Mouse (Mus musculus) granulocyte monocyte progenitor cell, adult 5-6 weeks (primary cell): Measurements from ENCODE around the gene Spen. TPM values are rescaled to one million over a fixed set of nuclear protein-coding genes. Genes with fewer than 3 reads are reported as not detected.
"Not testable (repeated sequence)": the region's sequence is repeated elsewhere in the genome, so short reads cannot be mapped to it uniquely, and the experiment has no call there.

ENCODE experiments used
- ATAC-seq: replicated peaks from 2 replicates; pipeline ENCODE4 v1.8.0; 2016; ENCODE audit warnings: mild to moderate bottlenecking, moderate TSS enrichment, inconsistent platforms; ENCODE audit not compliant: poor library complexity, severe bottlenecking
- total RNA-seq, 2 experiments: library from RNA; stranded (forward) in 1 of 2; stranded (reverse) in 1 of 2; fragments of 200-712, 200-1000 nt in 1 of 2; fragments of >200 nt in 1 of 2; fragmentation: Nextera tagmentation in 1 of 2; gene quantifications; 2 replicates each; pipeline ENCODE4 v1.2.3; 2014 to 2017

Gene Spen
- total RNA-seq, 2 experiments from 2014 or later, result 25.5 to 37.8 TPM

DNA sequence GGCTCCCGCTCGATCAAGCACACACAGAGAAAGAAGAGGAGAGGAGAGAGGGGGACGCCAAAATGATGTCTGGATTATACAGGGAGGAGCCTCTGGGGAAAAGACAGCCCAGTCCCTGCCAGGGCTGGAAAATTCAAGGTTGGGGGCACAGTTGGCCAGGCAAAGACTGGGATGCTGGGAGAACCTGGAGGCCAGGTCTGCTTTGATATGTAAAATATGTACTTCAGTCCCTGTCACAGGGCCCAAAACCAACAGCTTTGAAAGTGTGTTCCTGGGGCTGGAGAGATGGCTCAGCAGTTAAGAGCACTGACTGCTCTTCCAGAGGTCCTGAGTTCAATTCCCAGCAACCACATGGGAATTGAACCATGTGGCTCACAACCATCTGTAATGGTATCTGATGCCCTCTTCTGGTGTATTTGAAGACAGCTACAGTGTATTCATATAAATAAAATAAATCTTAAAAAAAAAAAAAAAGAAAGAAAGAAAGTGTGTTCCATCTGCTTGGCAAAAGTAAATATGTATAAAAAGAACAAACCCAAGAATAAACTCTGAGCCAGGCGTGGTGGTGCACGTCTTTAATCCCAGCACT lies 23.0 kb upstream of the Spen start:
- ATAC-seq, result not testable (repeated sequence)

DNA sequence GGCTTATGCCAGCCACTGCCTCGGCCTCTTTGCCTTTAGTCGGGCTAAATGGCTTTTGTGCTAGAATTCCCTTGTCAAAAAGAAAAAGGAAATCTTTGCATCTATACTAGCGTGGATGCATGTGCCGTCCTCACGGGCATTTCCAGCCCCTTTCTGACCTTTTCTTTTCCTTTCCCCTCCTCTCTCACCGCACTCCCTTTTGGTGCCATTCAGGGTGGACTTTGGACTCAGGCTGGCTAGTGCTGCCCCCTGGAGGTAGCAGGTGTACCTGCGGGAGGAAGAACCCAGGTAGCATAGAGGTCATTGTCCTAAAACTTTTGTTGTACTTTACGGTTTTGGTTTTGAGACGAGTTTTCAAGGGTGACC lies 21.5 kb upstream of the Spen start:
- ATAC-seq, result peak; percentile 62

DNA sequence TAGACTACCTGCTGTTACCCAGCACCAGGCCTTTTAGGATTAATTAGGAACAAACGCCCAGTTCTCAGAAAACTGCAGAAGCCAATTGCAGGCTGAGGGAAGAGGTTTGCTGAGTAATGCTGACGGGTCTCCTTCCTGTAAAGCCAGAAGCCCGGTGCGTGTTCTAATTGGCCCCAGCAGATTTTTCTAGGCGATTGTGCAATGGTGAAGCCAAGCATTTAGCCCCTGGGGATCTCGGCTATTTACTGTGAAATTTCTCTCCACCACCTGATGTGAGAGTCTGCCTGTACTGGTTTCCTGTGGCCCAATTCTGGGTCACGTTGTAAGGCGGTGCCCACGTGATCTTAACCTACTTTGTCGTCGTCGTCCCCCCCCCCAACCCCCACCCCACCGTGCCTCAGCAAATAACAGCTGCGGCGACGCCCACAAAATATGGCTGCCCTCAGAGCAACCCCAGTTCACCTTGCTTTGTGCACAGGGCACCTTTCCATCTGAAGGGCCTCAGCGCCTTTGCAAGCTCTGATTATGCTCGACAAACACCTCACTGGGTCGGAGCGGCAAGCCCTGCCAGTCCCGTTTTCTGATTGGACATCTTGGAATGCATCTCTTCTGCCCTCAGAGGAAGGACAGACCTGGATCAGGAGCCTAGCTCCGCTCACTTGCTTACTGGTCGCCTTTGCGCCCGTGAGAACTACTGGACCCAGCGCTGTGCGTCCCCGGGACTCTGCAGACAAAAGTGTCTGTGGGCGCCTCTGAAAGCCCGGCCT lies 20.9 kb upstream of the Spen start:
- ATAC-seq, result peak; percentile 81

DNA sequence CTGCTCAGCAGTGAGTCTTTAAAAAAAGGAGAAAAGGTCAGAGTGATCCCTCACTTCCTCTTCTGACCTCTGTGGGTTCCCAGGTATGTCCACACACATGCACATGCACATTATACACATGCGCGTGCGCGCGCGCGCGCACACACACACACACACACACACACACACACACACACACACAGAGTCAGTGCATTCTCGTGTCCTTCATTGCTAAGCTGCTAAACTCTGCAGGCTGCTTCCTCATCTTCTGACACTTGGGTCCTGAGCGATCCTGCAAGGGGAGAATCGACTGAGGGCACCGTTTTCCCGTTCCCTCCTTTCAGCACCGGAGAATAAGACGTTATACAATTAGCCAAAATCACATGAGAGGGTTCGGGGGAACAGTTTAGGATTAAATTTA lies 20.3 kb upstream of the Spen start:
- ATAC-seq, result peak; percentile 53

DNA sequence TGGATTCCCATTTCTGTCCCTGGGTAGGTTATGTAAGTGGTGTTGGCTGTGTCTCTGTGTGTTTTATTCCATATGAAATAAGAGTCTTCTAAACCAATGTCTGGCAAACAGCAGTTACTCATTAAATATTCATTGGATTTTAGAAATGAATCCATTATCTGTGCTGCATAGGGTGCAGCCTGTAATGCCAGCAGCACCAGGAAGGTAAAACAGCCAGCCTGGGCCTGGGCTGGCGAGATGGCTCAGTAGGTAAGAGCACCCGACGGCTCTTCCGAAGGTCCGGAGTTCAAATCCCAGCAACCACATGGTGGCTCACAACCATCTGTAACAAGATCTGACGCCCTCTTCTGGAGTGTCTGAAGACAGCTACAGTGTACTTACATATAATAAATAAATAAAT lies 17.8 kb upstream of the Spen start:
- ATAC-seq, result not testable (repeated sequence)

DNA sequence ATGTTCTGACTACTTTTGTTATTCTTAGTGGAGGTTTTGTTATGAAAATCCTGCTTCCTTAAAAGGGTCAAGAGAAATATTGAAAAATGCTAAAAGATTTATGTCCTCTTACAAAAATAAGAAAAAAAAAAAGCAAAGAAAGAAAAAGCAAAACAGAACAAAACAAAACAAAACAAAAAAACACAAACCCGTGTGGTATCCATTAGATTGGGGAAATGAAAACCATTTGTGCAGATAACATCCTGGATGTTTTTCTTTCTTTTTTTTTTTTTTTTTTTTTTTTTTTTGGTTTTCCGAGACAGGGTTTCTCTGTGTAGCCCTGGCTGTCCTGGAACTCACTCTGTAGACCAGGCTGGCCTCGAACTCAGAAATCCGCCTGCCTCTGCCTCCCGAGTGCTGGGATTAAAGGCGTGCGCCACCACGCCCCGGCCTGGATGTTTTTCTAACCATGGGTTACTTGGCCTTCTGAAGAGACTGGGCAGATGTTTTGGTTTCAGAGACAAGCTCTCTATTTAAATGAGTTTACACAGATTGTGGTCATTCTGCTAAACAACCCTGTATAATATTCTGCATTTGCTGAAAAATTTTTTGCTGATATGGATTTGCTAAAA lies 16.0 kb upstream of the Spen start:
- not testable (repeated sequence) for ATAC-seq

DNA sequence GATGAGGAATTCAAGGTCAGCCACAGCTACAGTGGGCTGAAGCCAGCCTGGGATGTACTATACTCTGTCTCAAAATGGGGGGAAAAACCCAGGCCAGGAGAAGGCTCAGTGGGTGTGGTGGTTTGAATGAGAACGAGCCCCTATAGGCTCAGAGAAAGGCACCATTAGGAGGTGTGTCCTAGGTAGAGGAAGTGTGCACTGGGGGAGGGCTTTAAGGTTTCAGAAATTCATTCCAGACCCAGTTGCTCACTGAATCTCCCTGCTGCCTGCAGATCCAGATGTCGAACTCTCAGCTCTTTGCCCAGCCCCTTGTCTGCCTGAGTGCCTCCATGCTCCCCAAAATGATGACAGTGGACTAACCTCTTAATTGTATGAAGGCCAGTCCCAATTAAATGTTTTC lies 14.1 kb upstream of the Spen start:
- peak; percentile 96 for ATAC-seq

DNA sequence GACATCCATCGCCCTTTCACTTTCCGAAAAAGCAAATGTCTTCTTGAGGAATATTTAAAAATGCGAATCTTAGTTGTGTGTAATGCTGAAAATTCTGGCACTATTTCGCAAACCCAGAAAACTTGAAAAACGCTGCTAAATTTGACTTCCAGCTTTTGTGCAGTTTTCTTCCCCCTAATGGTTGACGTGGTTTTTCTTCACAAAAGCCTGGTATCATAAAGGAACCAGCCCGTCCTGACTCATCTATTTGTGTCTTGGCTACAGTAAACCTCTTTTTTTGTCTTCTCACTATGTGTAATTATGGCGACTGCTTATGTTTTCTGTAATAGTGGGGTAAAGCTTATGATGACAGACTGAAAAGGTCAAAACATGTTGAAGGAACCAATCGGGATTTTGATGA lies 8.9 kb upstream of the Spen start:
- peak; percentile 15 for ATAC-seq

DNA sequence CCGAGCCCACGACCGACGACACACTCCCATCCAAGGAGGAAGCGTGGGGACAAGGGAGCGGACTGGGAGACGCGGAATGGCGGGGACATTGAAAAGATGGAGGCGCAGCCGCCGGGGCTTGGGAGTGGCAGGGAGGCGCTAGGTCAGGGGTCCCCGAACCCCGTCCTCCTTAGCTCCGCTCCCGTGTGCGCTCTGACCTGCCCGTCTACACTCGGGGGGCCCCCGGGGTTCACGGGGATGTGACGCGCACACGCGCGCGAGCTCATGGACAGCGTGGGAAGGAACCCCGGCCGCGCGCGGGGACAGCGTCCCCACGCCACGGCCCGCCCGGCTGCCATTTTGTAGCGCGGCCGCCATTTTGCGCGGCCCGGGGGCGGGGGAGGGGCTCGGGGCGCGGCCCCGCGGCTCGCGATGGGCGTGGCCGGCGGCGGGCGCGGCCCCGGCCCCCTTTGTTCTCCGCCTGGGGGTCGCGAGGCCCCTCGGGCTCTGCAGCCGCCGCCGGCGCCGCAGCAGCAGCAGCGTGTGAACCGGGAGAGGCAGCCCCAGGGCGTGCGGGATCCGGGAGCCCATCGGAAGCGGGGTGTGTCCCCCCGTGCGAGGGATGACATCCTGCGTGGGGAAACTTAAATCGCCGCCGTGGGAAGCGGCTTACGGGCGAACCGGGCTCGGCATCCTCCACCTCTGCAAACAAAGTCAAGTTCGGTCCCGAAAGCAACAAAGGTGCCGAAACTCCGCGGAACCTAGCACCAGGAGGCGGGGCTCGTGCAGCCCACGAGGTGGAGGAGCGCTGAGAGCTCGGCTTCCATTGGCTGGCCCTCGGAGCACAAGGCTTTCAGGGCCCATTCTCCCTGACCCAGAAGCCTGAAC lies 8.2 kb upstream of the Spen start:
- peak; percentile 49 for ATAC-seq

DNA sequence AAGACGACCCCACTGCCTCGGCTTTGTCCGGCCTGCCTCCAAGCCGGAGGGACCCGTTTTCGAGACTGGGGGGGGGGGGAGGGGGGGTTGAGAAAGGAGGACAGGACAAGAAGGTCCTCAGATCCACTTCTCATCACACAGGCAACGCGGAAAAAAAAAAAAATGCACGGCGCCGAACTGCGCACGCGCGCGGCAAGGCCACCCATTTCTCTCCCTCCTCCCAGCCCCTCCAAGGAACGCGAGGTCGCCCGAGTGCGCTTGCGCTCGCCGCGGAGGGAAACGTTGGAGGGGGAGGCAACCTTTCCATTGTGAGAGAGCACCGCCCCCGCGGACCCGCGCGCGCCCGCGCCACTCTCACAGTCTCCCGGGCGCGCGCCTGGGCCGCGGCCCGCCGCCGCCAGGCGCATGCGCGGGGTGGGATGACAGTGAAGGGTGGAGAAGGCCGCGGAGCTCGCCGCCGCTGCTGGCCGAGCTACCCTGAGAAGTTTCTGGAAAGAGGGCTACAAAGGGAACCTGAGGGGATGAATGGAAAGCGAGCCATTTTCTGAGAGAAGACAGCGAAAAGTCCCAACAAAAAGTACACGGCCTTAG lies 7.4 kb upstream of the Spen start:
- peak; percentile 79 for ATAC-seq

DNA sequence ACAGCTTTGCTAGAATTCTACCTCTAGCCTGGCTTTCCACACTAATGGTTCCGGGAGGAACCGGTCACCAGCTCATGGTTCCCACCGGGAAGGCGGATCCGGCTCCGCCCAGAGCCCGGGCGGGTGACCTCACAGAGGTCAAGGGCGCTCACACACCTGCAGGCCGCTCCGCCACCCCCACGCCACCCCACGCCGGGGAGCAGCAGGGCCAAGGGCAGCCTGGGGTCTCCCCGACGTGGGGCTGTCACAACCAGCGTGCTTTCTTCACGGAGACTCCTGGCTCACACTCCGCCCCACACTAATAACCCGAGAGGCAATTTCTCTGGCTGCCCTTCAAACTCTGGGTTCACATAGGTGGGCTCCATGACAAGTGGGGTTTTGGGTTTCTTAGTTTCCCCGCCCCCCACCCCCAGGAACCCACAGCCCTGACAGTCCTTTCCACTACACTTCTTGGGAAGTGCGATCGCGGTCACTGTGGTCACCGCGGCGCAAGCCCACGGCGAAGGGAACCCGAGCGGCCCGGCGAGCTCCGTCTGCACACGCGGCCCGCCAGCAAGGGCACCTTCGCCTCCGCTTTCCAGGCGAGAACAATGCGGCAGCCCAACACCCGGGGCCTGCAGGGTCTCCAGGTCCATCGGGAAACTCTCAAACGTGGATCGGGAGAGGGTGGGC lies 6.8 kb upstream of the Spen start:
- peak; percentile 38 for ATAC-seq

DNA sequence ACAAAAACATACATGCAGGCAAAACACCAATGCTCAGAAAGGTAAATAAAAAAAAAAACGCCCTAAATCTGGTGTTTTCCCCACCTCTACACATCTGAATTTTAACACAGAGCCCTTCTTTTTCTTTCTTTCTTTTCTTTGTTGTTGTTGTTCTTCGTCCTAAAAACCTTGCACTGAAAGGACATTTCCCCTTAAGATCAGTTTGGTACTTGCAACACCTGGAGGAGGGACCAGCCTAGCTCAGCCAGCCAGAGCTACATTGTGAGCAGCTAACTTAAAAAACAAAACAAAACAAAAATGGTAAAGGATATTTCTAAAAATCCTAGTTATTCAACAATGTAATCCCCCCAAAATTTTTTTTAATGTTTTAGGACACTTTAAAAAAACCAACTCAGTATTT lies 6.1 kb upstream of the Spen start:
- no peak for ATAC-seq

DNA sequence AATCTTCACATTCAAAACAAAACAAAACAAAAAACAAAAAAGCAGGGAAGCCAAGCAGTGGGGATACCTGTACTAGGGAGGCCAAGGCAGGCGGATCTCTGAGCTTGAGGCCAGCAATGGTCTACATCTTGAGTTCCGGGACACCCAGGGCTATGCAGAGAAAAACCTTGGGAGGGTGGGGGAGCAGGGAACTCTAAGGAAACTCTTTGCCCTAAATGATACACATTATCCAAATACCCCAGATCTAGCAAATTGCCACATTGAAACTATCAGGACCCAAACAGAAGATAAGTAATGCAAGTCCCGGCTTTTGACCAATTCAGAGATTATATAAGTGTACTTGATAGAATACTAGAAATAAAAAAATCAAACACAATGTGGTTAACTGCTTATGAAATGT lies 5.2 kb upstream of the Spen start:
- no peak for ATAC-seq

DNA sequence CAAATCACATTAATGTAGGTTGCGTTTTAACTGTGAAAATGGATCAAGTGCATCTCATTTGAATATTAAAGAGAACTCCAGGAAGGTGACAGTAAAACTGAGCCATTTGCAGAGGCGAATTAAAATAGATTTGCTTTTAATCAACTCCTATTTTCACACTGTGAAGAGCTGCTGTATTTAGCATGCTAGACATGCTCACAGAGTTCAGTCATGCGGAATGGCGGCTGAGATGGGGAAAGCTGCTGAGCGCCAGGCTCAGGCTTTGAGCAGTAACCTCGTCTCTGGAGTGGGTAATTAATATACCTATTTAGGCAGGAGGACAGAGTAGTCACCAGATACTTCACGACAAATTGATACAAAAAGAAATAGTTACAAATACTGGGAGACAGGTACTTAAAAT lies 3.5 kb upstream of the Spen start:
- no peak for ATAC-seq

DNA sequence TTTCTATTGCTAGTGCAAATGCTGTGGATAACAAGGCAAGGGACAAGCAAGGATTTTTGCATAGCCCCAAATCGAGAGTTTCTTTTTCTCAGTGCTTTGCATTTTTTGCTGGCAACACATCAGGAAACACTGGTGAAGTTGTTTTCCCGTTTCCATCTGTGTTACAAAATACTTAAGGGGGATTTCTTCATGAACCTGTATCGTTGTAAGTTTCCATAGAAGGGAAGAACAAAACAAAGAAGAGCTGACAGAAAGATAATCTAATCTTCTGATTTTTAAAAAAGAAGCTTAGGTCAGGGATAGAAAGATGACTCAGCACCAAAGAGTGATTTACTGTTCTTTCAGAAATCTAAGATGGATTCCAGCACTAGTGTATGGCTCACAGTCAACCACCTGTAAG lies 2.4 kb upstream of the Spen start:
- no peak for ATAC-seq

DNA sequence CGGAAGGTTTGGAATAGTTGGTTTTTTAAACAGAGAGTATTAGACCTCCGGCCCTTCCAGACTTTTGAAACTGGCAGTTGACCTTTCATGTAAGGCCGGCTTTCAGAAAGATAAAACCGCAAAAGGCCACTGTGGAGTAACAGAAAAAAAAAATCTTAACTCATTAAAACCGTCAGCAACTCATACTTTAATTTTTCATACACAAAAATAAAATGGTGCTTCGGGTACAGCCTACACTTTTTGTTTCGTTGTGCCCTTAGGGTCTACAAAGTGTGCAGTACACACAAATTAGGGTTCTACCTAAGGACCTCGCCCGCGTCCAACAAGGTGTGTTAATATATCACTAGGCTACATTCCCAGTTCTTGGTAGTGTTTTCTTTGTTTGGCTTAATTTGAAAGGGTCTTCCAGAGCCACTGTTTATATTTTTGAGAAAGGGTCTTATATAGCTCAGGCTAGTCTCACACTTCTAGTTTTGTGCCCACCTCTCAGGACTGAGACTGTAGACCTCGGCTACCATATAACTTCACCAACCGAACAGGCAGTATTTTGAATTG lies 893 bp upstream of the Spen start:
- ATAC-seq, result no peak

DNA sequence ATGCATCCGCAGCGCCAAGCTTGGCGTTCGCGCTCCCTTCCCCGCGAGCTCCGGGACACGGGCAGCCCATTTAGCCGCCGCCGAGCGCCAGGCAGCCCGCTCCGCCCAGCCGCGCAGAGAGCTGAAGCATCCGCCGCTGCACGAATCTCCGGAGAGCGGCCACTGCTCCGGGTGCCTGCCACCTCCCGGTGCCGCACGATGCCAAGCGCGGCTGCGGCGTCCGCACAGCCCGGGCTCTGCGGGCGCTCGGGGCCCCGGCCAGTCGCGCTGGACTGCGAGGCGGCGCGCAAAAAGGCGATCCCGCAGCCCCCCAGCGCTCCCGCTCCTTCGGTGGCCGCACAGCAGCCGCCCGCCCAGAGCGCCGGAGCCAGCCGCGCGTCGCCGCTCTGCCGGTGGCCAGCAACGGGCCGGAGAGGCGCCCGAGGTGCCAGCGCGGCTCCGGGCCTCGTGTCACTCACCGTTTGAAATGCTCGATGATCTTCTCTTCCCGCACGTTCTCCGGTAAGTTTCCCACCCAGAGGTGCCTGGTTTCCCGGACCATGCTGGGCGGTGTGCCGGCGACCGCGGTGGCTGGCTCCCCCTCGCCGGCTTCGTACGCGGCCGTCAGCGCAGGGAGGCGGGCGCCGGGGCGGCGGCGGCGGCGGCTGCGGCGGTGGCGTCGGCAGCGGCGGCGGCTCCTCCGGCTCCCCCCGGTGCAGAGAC lies 540 bp downstream of the Spen start:
- ATAC-seq, result no peak

DNA sequence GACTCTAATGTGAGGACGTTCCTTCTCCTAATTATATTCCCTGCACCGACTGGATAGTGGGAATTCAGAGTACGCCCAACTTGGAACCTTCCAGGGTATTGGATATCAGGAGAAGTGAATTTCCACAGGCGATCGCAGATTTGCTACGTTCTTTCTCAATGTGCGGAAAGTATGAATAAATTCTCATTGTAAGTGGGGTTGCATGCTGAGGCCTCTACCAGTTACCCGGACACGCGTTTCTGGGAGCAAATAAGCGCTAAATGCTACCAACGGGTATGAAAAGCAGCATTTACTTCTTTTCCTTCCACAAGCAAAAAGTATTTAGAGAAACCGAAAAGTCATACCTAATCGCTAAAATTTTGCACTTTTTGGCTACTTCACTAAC lies 1.2 kb downstream of the Spen start:
- no peak for ATAC-seq
